Mouse (Mus musculus) testis, adult 2 months (tissue): ENCODE measurements at regions not wholly inside any gene's neighbourhood (a gene's known extent, or its start where the extent isn't known, plus 50 kb on each side); places are given as distances from the start of the nearest gene placed in this dataset.

Source experiments
- CTCF ChIP-seq: fragments of 200-500 bp; IDR thresholded peaks from 2 replicates; pipeline ENCODE4 v1.5.1; 2012; ENCODE audit warnings: low read depth, mild to moderate bottlenecking, inconsistent platforms, low read length, moderate library complexity; ENCODE audit not compliant: control insufficient read depth, insufficient read depth, insufficient replicate concordance
- POLR2A ChIP-seq: fragments of 200-500 bp; IDR thresholded peaks from 2 replicates; pipeline ENCODE4 v1.6.1; 2012; ENCODE audit warnings: low read depth, mild to moderate bottlenecking, inconsistent platforms, low read length, moderate library complexity; ENCODE audit not compliant: control insufficient read depth

DNA sequence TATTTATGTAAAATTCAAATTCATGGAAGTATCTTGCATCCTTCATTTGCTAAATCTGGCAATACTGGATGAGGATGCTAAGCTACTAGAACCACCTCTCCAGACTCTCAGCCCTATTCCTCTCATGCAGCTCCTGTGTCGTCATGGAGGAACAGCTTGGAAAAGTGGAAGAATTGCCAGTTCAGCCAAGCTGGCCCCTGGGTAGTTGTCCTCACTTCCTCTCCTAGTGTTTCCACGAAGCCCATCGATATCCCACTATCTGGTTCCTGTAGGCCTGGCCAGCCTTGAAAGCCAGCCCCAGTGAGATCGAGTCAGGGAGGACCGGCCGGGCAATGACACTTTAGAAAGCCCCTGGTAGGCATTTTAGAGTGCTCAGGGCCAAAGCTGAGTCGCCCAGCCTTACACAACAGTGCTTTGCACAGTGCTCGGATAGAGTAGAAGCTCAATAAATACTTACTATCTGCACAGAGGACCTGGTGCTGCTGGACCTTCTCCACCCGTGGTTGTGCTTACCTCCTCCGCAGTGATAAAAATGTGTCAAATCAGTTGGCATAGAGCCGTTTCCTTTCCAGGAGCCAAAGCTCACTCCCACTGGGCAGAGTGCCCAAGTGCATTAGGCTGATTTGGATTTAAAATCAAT is 193.3 kb downstream of the Fam43a start:
- TF ChIP-seq CTCF (no peak), POLR2A (no peak)
